Mouse (Mus musculus) retina, postnatal 7 days (tissue): Measurements from ENCODE around the gene Phlda3.

Experiments used
- DNase-seq: peaks from one replicate; pipeline ENCODE4 v3.0.0-alpha.2; 2012; ENCODE audit warnings: low read depth, low spot score

Phlda3 gene

DNA sequence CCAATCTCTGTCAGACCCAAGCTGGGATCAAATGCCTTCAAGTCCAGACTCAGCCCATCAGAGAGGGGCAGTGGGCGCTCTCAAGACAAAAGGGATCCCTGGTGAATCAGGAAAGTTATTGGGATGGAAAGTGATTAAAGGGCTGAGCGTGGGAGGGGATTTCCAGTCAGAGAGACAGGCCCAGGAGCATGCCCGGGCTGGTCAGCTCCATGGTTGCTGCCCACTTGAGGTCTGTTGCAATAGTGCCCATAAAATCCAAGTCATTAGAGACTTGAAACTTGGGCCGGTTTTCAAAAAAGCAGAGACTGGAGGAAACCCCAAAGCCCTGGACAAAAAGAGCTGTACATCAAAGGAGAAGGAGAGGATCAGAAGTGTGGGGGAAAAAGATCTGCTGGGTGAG lies 6.2 kb upstream of the Phlda3 start:
- DNase-seq, result no peak

DNA sequence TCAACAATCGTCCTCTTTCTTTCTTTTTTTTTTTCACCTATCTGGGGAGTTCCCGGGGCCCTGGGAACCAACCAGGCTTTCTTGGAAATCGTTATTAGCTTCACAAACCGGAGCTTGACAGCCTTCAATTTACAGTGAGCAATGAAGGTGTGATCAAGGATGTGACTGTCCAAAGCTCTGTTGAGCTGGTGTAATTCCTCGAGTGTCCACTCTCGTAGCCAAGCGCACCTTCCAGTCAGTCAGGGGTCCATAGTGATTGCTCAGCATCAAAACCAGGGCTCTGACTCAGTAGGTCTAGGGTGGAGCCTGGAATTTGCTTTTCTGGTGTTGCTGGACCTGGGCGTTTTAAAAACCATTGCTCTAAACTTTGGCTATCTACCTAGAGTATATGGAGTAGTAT lies 5.7 kb upstream of the Phlda3 start:
- no peak for DNase-seq

DNA sequence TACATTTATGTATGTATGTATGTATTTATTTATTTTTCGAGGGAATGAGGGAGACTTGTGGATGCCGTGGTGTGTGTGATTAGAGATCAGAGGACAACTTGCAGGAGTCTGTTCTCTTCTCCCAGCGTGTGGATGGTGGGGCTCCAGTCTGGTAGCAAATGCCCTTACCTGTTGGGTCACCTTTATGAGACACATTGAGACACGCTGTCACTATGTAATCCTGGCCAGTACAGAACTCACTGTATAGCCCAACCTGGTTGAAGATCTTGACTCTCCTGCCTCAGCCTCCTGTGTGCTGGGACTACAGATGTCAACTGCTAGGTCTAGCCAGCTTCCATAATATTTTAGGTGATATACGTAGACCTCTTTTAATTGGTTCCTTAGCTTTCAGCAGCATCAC lies 4.2 kb upstream of the Phlda3 start:
- DNase-seq, result no peak

GRCm38 (mm10) chr1:135763503-135764205 lies 2.3 kb upstream of the Phlda3 start:
- DNase-seq, result no peak

DNA sequence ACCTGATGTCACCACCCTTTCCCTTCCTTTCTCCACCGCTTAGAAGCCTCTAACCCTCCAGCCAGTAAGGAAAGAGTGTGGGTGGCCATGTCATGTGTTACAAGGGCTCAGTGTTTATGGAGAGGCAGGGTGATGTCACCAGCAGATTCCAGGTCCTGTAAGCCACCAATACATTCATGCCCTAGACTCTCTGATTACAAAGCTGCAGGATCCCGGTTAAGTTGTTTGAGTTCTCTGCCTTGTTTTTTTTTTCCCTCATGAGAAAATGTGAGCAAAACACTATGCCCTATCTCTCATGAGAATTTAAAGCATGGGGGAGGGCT lies 1.8 kb upstream of the Phlda3 start:
- no peak for DNase-seq

GRCm38 (mm10) chr1:135766592-135767306 lies 830 bp downstream of the Phlda3 start:
- DNase-seq, result no peak

- no peak for DNase-seq
Measured at GRCm38 (mm10) chr1:135767324-135767890, 1.5 kb downstream of the Phlda3 start.

- no peak for DNase-seq
Measured at GRCm38 (mm10) chr1:135768400-135768799, 2.5 kb downstream of the Phlda3 start.

DNA sequence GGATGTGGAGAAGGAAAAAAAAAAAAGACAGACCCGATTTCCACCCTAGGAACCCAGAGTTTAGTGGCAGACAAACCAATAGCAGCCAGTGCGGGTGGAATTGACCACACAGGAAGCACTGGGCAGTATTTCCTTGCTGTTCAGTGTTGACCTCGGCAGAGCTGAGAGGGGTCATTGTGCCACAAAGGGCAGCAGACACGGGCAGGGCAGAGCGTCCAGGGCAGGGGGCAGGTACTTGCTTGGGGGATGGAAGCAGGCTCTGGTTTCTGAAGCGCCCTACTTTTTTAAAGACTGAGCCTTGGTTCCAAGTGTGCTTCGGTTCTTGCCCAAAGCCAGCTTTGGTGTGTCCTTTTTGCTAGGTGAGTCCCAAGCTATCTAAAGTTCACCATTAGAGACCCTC lies 4.3 kb downstream of the Phlda3 start:
- no peak for DNase-seq

DNA sequence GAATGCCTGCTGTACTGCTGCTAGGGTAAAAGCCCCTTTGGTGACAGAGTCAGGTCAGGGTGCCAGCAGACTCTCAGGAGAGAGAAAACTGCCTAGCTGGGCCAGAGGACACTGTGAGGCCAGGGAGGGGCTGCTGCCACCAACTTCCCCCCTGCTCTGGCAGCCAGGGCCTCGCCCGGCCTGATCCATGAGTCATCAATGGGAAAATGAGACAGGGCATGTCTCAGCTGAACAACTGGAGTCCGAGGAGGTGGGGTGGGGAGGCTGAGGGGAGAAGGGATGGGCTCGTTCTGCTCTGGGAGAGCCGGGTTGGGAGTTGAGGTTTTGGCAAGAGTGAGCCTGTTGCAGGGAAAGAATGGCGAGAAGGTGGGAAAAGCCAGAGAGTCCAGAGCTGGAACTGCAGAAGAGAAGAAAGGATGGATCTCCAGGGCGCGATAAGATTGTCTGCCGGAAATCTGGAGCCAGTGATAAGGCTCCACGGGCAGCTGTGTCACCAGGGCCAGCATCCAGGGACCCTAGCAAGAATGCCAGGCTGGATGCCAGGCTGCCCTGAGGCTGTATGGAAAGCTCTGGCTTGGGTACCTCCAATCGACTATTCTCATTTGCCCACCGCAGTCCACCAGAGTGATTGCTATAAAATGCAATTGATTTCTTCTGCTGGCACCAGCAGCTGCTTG lies 5.1 kb downstream of the Phlda3 start:
- no peak for DNase-seq

DNA sequence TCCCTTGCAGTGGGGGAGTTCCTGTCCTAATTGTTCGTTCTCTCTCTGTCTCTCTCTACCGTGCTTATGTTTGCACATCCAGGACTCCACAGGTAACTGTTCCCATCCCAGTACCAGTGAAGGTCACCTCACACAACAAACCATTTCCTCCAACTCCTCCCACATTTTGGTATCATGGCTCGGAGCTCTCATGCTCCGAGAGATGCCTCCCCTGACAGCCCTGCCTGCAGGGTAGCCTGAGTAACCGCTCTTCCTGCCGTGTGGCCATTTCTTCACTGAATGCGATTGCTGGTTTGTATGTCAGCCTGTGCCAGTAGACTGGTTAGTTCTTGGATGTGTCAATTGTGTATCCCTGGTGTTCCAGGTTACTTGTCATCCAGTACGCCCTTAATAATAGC lies 5.7 kb downstream of the Phlda3 start:
- no peak for DNase-seq

GRCm38 (mm10) chr1:135776596-135776995 lies 10.7 kb downstream of the Phlda3 start:
- DNase-seq, result no peak

GRCm38 (mm10) chr1:135777046-135777445 lies 11.1 kb downstream of the Phlda3 start:
- no peak for DNase-seq

- no peak for DNase-seq
Measured at GRCm38 (mm10) chr1:135778780-135779535, 13.0 kb downstream of the Phlda3 start, which contains the start of gene Tnni1. Tnni1 (plus strand) TSS chr1:135779434.

GRCm38 (mm10) chr1:135780649-135781048 lies 14.7 kb downstream of the Phlda3 start:
- no peak for DNase-seq

DNA sequence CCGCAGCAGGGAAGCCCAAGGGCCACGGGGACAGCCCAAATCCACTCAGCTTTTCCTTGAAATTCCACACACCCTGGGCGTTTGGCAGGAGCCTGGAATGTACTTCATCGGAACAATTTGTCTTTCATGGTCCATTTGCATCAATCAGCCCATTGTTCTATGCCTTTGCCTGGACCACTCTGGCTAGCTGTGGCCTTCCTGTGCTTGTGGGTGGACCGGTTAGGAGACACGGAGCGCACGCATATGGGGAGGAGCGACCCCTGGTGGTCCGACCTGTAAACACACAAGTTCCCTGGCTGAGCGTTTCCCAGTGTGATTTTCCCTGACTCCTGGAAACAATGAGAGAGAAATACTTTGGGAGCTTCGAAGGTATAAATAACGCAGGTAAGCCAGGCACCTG lies 15.3 kb downstream of the Phlda3 start:
- DNase-seq, result peak; percentile 67

GRCm38 (mm10) chr1:135782816-135783215 lies 16.9 kb downstream of the Phlda3 start:
- DNase-seq, result no peak

DNA sequence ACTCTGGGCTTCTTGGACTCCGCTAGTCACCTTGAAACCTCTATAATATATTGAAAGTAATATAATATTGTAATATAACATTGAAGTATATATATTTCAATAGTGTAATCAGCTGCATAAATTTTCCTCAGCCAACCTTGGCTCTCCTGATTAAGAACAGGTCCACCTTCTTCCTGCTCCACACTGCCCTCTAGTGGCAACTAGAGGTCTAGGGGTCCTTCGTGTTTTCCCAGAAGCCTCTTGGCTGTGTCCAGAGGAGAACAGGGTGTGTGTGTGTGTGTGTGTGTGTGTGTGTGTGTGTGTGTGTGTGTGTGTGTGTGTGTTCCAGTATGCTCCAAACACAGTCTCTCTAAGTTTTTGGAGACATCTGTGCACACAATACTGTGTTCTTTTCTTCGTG lies 21.9 kb downstream of the Phlda3 start:
- peak; percentile 78 for DNase-seq

DNA sequence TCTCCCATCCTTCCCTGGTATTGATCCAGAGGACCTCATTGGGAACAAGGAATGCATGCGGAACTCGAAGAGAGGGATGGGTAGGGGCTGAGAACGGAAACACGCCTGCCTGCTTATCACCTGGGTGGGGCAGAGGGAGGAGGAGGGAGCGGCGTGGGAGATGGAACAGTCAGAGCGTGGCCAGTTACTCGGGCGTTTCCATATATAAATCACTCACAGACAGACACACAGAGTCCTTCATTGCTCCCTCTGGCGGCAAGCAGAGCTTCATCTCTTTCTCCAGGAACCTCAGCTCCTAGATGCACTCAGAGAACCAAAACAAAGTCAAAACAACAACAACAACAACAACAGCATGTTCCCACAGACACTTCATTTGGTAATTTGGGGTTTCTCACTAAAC lies 22.8 kb downstream of the Phlda3 start:
- DNase-seq, result no peak

- peak; percentile 81 for DNase-seq
Measured at GRCm38 (mm10) chr1:135789815-135790214, 23.9 kb downstream of the Phlda3 start.

DNA sequence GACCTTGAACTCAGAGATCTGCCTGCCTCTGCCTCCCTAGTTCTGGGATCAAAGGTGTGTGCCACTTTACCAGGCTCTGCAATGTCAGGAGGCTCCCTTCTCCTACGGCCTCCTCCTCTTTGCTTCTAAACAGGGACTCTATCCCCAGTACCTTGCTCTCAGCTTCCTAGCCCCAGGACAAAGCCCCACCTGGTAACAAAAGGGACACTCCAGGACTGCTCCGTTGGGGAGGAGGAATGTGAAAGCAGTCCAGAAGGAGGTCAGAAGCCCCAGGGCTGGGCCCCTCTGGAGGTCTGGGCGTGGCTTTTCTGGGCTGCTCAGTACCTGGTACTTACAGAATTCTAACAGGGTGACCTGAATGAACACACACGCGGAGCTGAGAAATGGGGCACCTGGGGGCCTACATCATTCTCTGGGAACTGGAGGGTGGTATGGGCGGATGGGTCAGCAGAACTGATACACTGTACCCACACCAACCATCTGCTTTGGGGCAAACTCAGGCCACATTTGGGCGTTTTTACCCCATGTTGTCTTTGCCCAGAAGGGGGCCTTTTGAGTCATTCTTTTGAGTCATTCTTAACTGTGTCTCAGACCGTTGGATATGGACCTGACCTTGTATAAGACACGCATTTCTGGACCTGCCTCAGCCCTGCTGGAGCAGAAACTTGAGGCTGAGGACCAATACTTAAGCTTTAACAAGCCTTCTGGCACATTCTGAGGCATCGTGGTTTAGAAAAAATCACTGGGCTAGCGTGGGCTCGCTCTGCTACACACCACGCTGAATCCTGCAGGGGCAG lies 26.4 kb downstream of the Phlda3 start:
- DNase-seq, result no peak
